Mouse (Mus musculus) cortical plate, adult 2 months (tissue): ENCODE measurements around the gene Gng12.

Experiments
- CTCF ChIP-seq: fragments of 200-500 bp; IDR thresholded peaks from 2 replicates; pipeline ENCODE4 v1.5.1; 2011; ENCODE audit warnings: mild to moderate bottlenecking, control low read depth, low read length; ENCODE audit not compliant: insufficient read depth; ENCODE audit errors: extremely low read depth
- POLR2A ChIP-seq: fragments of 200-500 bp; IDR thresholded peaks from 2 replicates; pipeline ENCODE4 v1.6.1; 2011; ENCODE audit warnings: mild to moderate bottlenecking, low read length, control low read depth; ENCODE audit not compliant: insufficient read depth; ENCODE audit errors: extremely low read depth

DNA sequence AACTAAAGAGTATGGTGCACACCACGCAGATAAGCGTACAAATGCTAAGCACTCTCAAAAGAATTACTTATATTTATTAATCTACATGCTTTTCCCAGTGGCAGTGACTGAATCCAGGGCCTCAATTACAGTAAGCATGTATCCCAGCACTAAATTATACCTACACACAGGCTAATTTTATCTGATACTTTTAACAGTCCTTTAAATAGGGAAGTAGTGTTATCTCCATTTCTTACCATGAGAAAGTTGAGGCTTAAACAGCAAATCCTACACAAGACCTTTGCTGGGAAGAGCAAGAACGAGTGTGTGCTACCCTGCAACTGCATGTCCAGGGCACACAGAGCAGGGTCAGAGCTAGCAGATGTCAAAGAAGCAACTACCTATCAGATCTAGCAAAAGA lies 113.7 kb downstream of the Gng12 start:
- TF ChIP-seq CTCF (no peak), POLR2A (no peak)
